Mouse (Mus musculus): ENCODE measurements around the gene Eci1.

DNA sequence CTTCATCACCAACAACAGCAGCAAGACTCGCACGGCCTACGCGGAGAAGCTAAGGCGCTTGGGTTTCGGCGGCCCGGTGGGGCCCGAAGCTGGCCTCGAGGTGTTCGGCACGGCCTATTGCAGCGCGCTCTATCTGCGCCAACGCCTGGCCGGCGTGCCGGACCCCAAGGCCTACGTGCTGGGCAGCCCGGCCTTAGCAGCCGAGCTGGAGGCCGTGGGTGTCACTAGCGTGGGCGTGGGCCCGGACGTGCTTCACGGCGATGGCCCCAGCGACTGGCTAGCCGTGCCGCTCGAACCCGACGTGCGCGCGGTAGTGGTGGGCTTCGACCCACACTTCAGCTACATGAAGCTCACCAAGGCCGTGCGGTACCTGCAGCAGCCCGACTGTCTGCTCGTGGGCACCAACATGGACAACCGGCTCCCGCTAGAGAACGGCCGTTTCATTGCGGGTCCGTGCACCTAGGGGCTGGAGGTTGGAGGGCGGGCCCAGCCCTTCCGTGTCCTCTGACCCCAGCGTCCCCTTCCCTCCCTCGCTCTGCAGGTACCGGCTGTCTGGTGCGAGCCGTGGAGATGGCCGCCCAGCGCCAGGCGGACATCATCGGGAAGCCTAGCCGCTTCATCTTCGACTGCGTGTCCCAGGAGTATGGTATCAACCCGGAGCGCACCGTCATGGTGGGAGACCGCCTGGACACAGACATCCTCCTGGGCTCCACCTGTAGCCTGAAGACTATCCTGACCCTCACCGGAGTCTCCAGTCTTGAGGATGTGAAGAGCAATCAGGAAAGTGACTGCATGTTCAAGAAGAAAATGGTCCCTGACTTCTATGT is 44.5 kb downstream of the Eci1 start:
- TF ChIP-seq CTCF (IDR thresholded peaks at IDR 0.05; ENCODE audit: low read depth) (no peak), EP300 (IDR thresholded peaks at IDR 0.05; ENCODE audit: low read depth) (no peak)
